9 mouse cellular contexts compared by ENCODE assay signal in genomic region chr11:53521821-53522131, GRCm38 (mm10). TPM values are rescaled to one million over a fixed set of nuclear protein-coding genes. Genes with fewer than 3 reads are reported as not detected.
DNase-seq lines count a peak whose midpoint lies in the region; ATAC-seq lines count a peak whose summit lies in the region.
"Had no signal": no experiment of that assay in that cellular context is flagged by ENCODE, and none has a peak within 500 bp of the region (broad histone marks: within the 10 kb centered on the region; RNA-seq: fewer than 3 reads in every experiment).

No protein-coding gene starts in this region.

- peak overlapping the region; percentile 87; the same call in 1 of the 2 replicates for H3K4me2 ChIP-seq in lung, embryonic 15.5 days
- H3K4me2 ChIP-seq in midbrain, embryonic 16.5 days (ENCODE audit: low read length) = peak overlapping the region; percentile 67

- no peak for ATAC-seq in lung, embryonic 15.5 days (ENCODE audit: borderline replicate concordance, extremely low read depth, low FRiP score, low TSS enrichment)
- peak; percentile 62 for ATAC-seq in erythroid progenitor cell, adult 5-6 weeks (replicated peaks; ENCODE audit: low FRiP score, poor library complexity, severe bottlenecking)
- ATAC-seq in midbrain, embryonic 16.5 days = no peak

- no peak overlapping the region for H3K4me3 ChIP-seq in lung, embryonic 15.5 days
- no peak overlapping the region for H3K4me3 ChIP-seq in midbrain, embryonic 16.5 days (ENCODE audit: low read depth, low read length)

- H3K9ac ChIP-seq in lung, embryonic 15.5 days = no peak overlapping the region
- H3K9ac ChIP-seq in midbrain, embryonic 16.5 days (ENCODE audit: low read depth, low read length) = no peak overlapping the region

- intact Hi-C loops in heart, postnatal 36 days (cut with DNase I) = no loop called here
- intact Hi-C loops in left cerebral cortex, postnatal 14 days (cut with DNase I) = loop anchor here (2.0 kb wide), 1 partner anchor 51 kb away; the partner anchor contains the start of gene Gm9837

- no peaks in the 10 kb centered on the region for H3K36me3 ChIP-seq in lung, embryonic 15.5 days
- H3K36me3 ChIP-seq in midbrain, embryonic 16.5 days (ENCODE audit: control insufficient read depth, insufficient read depth, low read length) = no peaks in the 10 kb centered on the region

- 70% methylated on average over 7 of the region's 7 CpGs for WGBS in lung, embryonic 15.5 days
- WGBS in midbrain, embryonic 16.5 days = 89% methylated on average over 7 of the region's 7 CpGs

- H3K27ac ChIP-seq in lung, embryonic 15.5 days = no peak overlapping the region
- H3K27ac ChIP-seq in midbrain, embryonic 16.5 days (ENCODE audit: low read length) = no peak overlapping the region

- no peaks in the 10 kb centered on the region for H3K9me3 ChIP-seq in lung, embryonic 15.5 days
- no peaks in the 10 kb centered on the region for H3K9me3 ChIP-seq in midbrain, embryonic 16.5 days (replicated peaks; ENCODE audit: control insufficient read depth, low read length, poor library complexity, severe bottlenecking)

- peaks cover 43% of the 10 kb centered on the region for H3K4me1 ChIP-seq in lung, embryonic 15.5 days
- peaks cover 17% of the 10 kb centered on the region for H3K4me1 ChIP-seq in midbrain, embryonic 16.5 days (ENCODE audit: control insufficient read depth, insufficient read depth, low read length)

- no peak for DNase-seq in lung, postnatal 4 days
- peak; percentile 60 to 69 for DNase-seq in heart, postnatal 36 days
- no peak for DNase-seq in left cerebral cortex, postnatal 14 days (ENCODE audit: low spot score in 2 of 2)
- no peak for DNase-seq in kidney, adult 9 months
- DNase-seq in spleen, postnatal 14 days (ENCODE audit: low spot score in 2 of 2) = no peak

- H3K27me3 ChIP-seq in lung, embryonic 15.5 days = no peaks in the 10 kb centered on the region
- H3K27me3 ChIP-seq in midbrain, embryonic 16.5 days (ENCODE audit: control insufficient read depth, insufficient read depth, low read depth, low read length) = peaks cover 6% of the 10 kb centered on the region

RNA-seq across cellular contexts. Expression of gene Sept8, which starts 2.7 kb away (rescaled TPM):
- 24.3 and 25.1 TPM in 2 replicates for polyA plus RNA-seq in lung, embryonic 15.5 days (2015; fragmentation: Nextera tagmentation; extraction: Ambion mirVana)
- total RNA-seq in erythroid progenitor cell, adult 5-6 weeks (2015; ENCODE audit: low replicate concordance) = 143 and 148 TPM in 2 replicates
- total RNA-seq in erythroid progenitor cell, adult 5-6 weeks (2017; ENCODE audit: low replicate concordance) = 101 and 111 TPM in 2 replicates
- total RNA-seq in heart, postnatal 36 days (2021) = 10 to 100 TPM; 28.4 to 35.3 TPM
- polyA plus RNA-seq in midbrain, embryonic 16.5 days (2015; fragmentation: Nextera tagmentation; extraction: Ambion mirVana) = 20.0 and 20.7 TPM in 2 replicates
- 100 to 1,000 TPM; 253 to 267 TPM for total RNA-seq in left cerebral cortex, postnatal 14 days (2021)

RNA-seq across cellular contexts. Expression of gene Sowaha, which starts 41.7 kb away (rescaled TPM):
- polyA plus RNA-seq in lung, embryonic 15.5 days (2015; fragmentation: Nextera tagmentation; extraction: Ambion mirVana) = 0.06 and 0.24 TPM in 2 replicates
- 29.9 and 42.8 TPM in 2 replicates for total RNA-seq in erythroid progenitor cell, adult 5-6 weeks (2015; ENCODE audit: low replicate concordance)
- 36.8 and 50.7 TPM in 2 replicates for total RNA-seq in erythroid progenitor cell, adult 5-6 weeks (2017; ENCODE audit: low replicate concordance)
- under 1 TPM; 0.14 TPM for total RNA-seq in heart, postnatal 36 days (2021)
- 1.1 and 1.6 TPM in 2 replicates for polyA plus RNA-seq in midbrain, embryonic 16.5 days (2015; fragmentation: Nextera tagmentation; extraction: Ambion mirVana)
- total RNA-seq in left cerebral cortex, postnatal 14 days (2021) = 10 to 100 TPM; 71.5 to 74.7 TPM
- total RNA-seq: hematopoietic stem cell, adult 5-6 weeks had no signal

RNA-seq across cellular contexts. Expression of gene Gm9945, which starts 41.8 kb away (rescaled TPM):
- not detected in 2 replicates for polyA plus RNA-seq in lung, embryonic 15.5 days (2015; fragmentation: Nextera tagmentation; extraction: Ambion mirVana)
- total RNA-seq in erythroid progenitor cell, adult 5-6 weeks (2015; ENCODE audit: low replicate concordance) = 5.8 TPM in 1 of 2 replicates, not detected in the other
- total RNA-seq in erythroid progenitor cell, adult 5-6 weeks (2017; ENCODE audit: low replicate concordance) = not detected in 2 replicates
- not detected for total RNA-seq in heart, postnatal 36 days (2021)
- polyA plus RNA-seq in midbrain, embryonic 16.5 days (2015; fragmentation: Nextera tagmentation; extraction: Ambion mirVana) = not detected in 2 replicates
- 1 to 10 TPM; 2.2 to 3.6 TPM for total RNA-seq in left cerebral cortex, postnatal 14 days (2021)
- total RNA-seq: hematopoietic stem cell, adult 5-6 weeks had no signal

RNA-seq across cellular contexts. Expression of gene Kif3a, which starts 45.4 kb away (rescaled TPM):
- 61.6 and 65.7 TPM in 2 replicates for polyA plus RNA-seq in lung, embryonic 15.5 days (2015; fragmentation: Nextera tagmentation; extraction: Ambion mirVana)
- 1.3 and 10.5 TPM in 2 replicates for total RNA-seq in erythroid progenitor cell, adult 5-6 weeks (2015; ENCODE audit: low replicate concordance)
- total RNA-seq in erythroid progenitor cell, adult 5-6 weeks (2017; ENCODE audit: low replicate concordance) = 3.5 and 4.6 TPM in 2 replicates
- total RNA-seq in heart, postnatal 36 days (2021) = 1 to 10 TPM; 8.2 to 10.0 TPM
- polyA plus RNA-seq in midbrain, embryonic 16.5 days (2015; fragmentation: Nextera tagmentation; extraction: Ambion mirVana) = 363 and 379 TPM in 2 replicates
- total RNA-seq in left cerebral cortex, postnatal 14 days (2021) = 100 to 1,000 TPM; 137 to 147 TPM

RNA-seq across cellular contexts. Expression of gene Gm9837, which starts 51.5 kb away (rescaled TPM):
- polyA plus RNA-seq in lung, embryonic 15.5 days (2015; fragmentation: Nextera tagmentation; extraction: Ambion mirVana) = not detected in 2 replicates
- not detected in 2 replicates for total RNA-seq in erythroid progenitor cell, adult 5-6 weeks (2015; ENCODE audit: low replicate concordance)
- not detected in 2 replicates for total RNA-seq in erythroid progenitor cell, adult 5-6 weeks (2017; ENCODE audit: low replicate concordance)
- not detected for total RNA-seq in heart, postnatal 36 days (2021)
- not detected in 2 replicates for polyA plus RNA-seq in midbrain, embryonic 16.5 days (2015; fragmentation: Nextera tagmentation; extraction: Ambion mirVana)
- total RNA-seq in left cerebral cortex, postnatal 14 days (2021) = under 1 TPM in 1 of 2 experiments, not detected in 1; 0.51 TPM
- total RNA-seq: hematopoietic stem cell, adult 5-6 weeks had no signal

Comparison
In these comparisons a context has a peak if more than half of its experiments do, and no peak if none do; other contexts are left out.
1. DNase-seq: peak in heart, postnatal 36 days (2 of 2); none in lung, postnatal 4 days (0 of 2), left cerebral cortex, postnatal 14 days (0 of 2), kidney, adult 9 months (single experiment) and spleen, postnatal 14 days (0 of 2).
2. RNA of gene Sowaha, which starts 41.7 kb away (total RNA-seq): 71.5 to 74.7 TPM in left cerebral cortex, postnatal 14 days and 29.9 to 50.7 TPM in erythroid progenitor cell, adult 5-6 weeks; 0.14 TPM in heart, postnatal 36 days; every median in the first group is over 10 times any median in the second.